8 mouse cellular contexts compared by ENCODE assay signal in the genomic region with DNA sequence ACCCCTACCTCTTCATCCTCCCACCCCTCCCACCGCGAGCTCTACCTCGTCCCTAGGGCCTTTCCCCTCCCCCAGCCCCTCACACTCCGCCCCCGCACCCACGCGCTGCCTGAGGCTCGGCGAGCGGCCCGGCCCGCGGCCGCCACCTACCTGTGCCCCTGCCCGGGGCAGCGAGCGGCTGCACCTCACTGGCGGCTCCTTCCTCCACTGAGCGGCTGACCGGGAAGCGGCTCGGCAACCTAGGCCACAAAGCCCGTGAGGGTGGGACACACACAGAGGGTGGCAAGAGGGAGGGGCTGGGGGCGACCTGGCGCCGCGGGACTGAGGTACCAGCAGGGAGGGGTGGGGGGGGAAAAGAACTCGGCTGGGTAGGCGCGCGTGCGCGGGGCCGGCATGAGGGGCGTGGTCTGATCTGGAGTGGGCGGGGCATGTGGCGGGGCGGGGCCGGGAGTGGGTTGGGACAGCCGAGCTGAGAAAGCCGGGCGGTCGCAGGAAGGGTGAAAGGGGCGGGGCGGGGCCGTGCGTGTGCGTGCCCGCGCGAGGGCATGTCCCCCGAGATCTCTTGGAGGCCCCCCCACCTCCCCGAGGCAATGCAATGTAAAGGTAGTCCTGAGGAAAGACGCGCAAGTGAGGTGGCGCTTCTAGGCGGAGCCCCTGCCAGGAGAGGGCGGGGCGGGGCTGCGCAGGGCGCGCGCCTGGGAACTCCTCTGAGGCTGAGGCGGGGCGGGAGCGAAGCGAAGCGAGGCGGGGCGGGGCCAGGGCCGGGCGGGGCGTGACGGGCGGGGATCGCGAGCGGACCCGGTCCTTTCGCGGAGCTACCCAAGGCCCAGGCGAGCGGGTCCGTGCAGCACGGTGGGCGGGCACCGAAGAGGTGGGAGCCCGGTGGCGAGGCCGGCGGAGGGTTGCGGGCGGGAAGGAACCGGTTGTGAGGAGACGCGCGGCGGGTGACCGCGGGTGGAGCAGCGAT. TPM values are rescaled to one million over a fixed set of nuclear protein-coding genes. Genes with fewer than 3 reads are reported as not detected.
A peak's percentile ranks its signal among the peaks of the same experiment; 100 is the strongest.
DNase-seq lines count a peak whose midpoint lies in the region; ATAC-seq and TF ChIP-seq lines count a peak whose summit lies in the region.

A gene (minus strand): TSS at position 408 of the 967 bp plus-strand sequence.
A gene (plus strand): TSS at position 469 of the 967 bp plus-strand sequence.

- H3K4me3 ChIP-seq in G1E (ENCODE audit: low read depth, low read length), result peak within 1 kb of the TSS; percentile 85
- H3K4me3 ChIP-seq in forebrain, embryonic 16.5 days (replicated peaks; ENCODE audit: low read length), result peak within 1 kb of the TSS; percentile 78
- peak within 1 kb of the TSS; percentile 93 for H3K4me3 ChIP-seq in layer of hippocampus, adult 2 months
- peak within 1 kb of the TSS; percentile 85 for H3K4me3 ChIP-seq in lung, embryonic 14.5 days (ENCODE audit: low read depth, low read length)
- peak within 1 kb of the TSS; percentile 98 for H3K4me3 ChIP-seq in olfactory bulb, adult 2 months (ENCODE audit: insufficient read depth, low read depth, low read length)
- peak within 1 kb of the TSS; percentile 74 for H3K4me3 ChIP-seq in thymus, adult 2 months (ENCODE audit: control insufficient read depth, insufficient read depth, low read length)

- no peak for TF ChIP-seq POLR2A in olfactory bulb, adult 2 months (IDR thresholded peaks at IDR 0.05; ENCODE audit: insufficient read depth, low read depth, low read length)
- TF ChIP-seq POLR2A in thymus, adult 2 months (IDR thresholded peaks at IDR 0.05; ENCODE audit: control insufficient read depth, extremely low read depth, insufficient read depth, low read length, poor library complexity), result peak; percentile 62

- ATAC-seq in G1E (ENCODE audit: extremely low read depth, insufficient number of reproducible peaks, low FRiP score, poor library complexity, severe bottlenecking), result peak; percentile 86
- ATAC-seq in forebrain, embryonic 16.5 days, result peak; percentile 95
- peak; percentile 96 for ATAC-seq in lung, embryonic 14.5 days (ENCODE audit: insufficient read depth)

- no peaks in the 10 kb centered on the region for H3K9me3 ChIP-seq in G1E (replicated peaks)
- no peaks in the 10 kb centered on the region for H3K9me3 ChIP-seq in forebrain, embryonic 16.5 days (ENCODE audit: control insufficient read depth, low read length)
- no peaks in the 10 kb centered on the region for H3K9me3 ChIP-seq in lung, embryonic 14.5 days (ENCODE audit: low read depth, low read length)

- H3K9ac ChIP-seq in forebrain, embryonic 16.5 days (replicated peaks; ENCODE audit: low read depth, low read length), result peak within 1 kb of the TSS; percentile 79
- peak within 1 kb of the TSS; percentile 79 for H3K9ac ChIP-seq in lung, embryonic 14.5 days

- peak; percentile 90 for DNase-seq in G1E (ENCODE audit: low spot score)
- peak; percentile 94 to 96 for DNase-seq in cerebellum, adult 18-20 months
- DNase-seq in heart, postnatal 36 days, result peak; percentile 90 to 93
- peak; percentile 90 to 93 for DNase-seq in layer of hippocampus, adult 2 months (ENCODE audit: low spot score in 2 of 2)
- DNase-seq in lung, embryonic 14.5 days, result peak; percentile 95
- peak; percentile 96 for DNase-seq in thymus, adult 2 months

- H3K27me3 ChIP-seq in G1E (ENCODE audit: insufficient read depth, low read length), result no peaks in the 10 kb centered on the region
- no peaks in the 10 kb centered on the region for H3K27me3 ChIP-seq in forebrain, embryonic 16.5 days (replicated peaks; ENCODE audit: control insufficient read depth, insufficient read depth, low read length)
- no peaks in the 10 kb centered on the region for H3K27me3 ChIP-seq in lung, embryonic 14.5 days (ENCODE audit: insufficient read depth, low read length)
- no peaks in the 10 kb centered on the region for H3K27me3 ChIP-seq in thymus, adult 2 months (ENCODE audit: control insufficient read depth, insufficient read depth, low read length)

- intact Hi-C loops in heart, postnatal 36 days (cut with DNase I), result loop anchor here (2.0 to 5.0 kb wide), 3 partner anchors 59 to 114 kb away; a partner anchor contains a TSS

- under 1% methylated on average over 91 of the region's 101 CpGs for WGBS in forebrain, embryonic 16.5 days
- under 1% methylated on average over 90 of the region's 101 CpGs for WGBS in lung, embryonic 14.5 days
- WGBS in olfactory bulb, adult 2 months, result 1% methylated on average over 100 of the region's 101 CpGs
- WGBS in thymus, adult 2 months, result under 1% methylated on average over 100 of the region's 101 CpGs

- peaks cover 48% of the 10 kb centered on the region for H3K4me1 ChIP-seq in G1E (ENCODE audit: insufficient read depth, low read depth, low read length)
- H3K4me1 ChIP-seq in forebrain, embryonic 16.5 days (replicated peaks; ENCODE audit: control insufficient read depth, insufficient read depth, low read length), result peaks cover 21% of the 10 kb centered on the region
- H3K4me1 ChIP-seq in lung, embryonic 14.5 days (ENCODE audit: insufficient read depth), result no peaks in the 10 kb centered on the region; the same call in none of the 2 replicates
- peaks cover 10% of the 10 kb centered on the region for H3K4me1 ChIP-seq in olfactory bulb, adult 2 months (ENCODE audit: control insufficient read depth, insufficient read depth, low read length)
- H3K4me1 ChIP-seq in thymus, adult 2 months (replicated peaks; ENCODE audit: control insufficient read depth, insufficient read depth, low read length), result peaks cover 15% of the 10 kb centered on the region

- TF ChIP-seq CTCF in G1E (IDR thresholded peaks at IDR 0.05; ENCODE audit: low read depth, low read length), result no peak
- peak; percentile 44 for TF ChIP-seq CTCF in layer of hippocampus, adult 2 months (conservative IDR thresholded peaks at IDR 0.05)
- peak; percentile 13; the same call in 1 of the 2 replicates for TF ChIP-seq CTCF in lung, embryonic 14.5 days (IDR thresholded peaks at IDR 0.05; ENCODE audit: low read depth)
- no peak for TF ChIP-seq CTCF in olfactory bulb, adult 2 months (IDR thresholded peaks at IDR 0.05; ENCODE audit: insufficient read depth, low read depth, low read length)
- TF ChIP-seq CTCF in thymus, adult 2 months (IDR thresholded peaks at IDR 0.05; ENCODE audit: borderline replicate concordance, control insufficient read depth, extremely low read depth, insufficient read depth, low read length, poor library complexity), result peak; percentile 54; the same call in 1 of the 2 replicates

- H3K27ac ChIP-seq in forebrain, embryonic 16.5 days (ENCODE audit: low read length), result peak within 1 kb of the TSS; percentile 68
- H3K27ac ChIP-seq in layer of hippocampus, adult 2 months, result peak within 1 kb of the TSS; percentile 91
- peak within 1 kb of the TSS; percentile 79 for H3K27ac ChIP-seq in lung, embryonic 14.5 days (ENCODE audit: low read depth)
- peak within 1 kb of the TSS; percentile 73 for H3K27ac ChIP-seq in olfactory bulb, adult 2 months (ENCODE audit: insufficient read depth, low read depth, low read length)
- H3K27ac ChIP-seq in thymus, adult 2 months (ENCODE audit: control insufficient read depth, insufficient read depth, low read length), result peak within 1 kb of the TSS; percentile 51

- H3K36me3 ChIP-seq in G1E (replicated peaks), result peaks cover 5% of the 10 kb centered on the region
- no peaks in the 10 kb centered on the region for H3K36me3 ChIP-seq in forebrain, embryonic 16.5 days (ENCODE audit: control insufficient read depth, insufficient read depth)
- no peaks in the 10 kb centered on the region for H3K36me3 ChIP-seq in lung, embryonic 14.5 days (ENCODE audit: insufficient read depth)
- no peaks in the 10 kb centered on the region for H3K36me3 ChIP-seq in thymus, adult 2 months (ENCODE audit: control insufficient read depth, insufficient read depth, low read length)

- peak within 1 kb of the TSS; percentile 71 for H3K4me2 ChIP-seq in forebrain, embryonic 16.5 days (ENCODE audit: low read length)
- H3K4me2 ChIP-seq in lung, embryonic 14.5 days, result peak within 1 kb of the TSS; percentile 72

RNA-seq across cellular contexts. Expression of the first gene that starts in this region (rescaled TPM):
- total RNA-seq in G1E (2014; fragmentation: Nextera tagmentation) (20.7 and 23.9 TPM in 2 replicates), G1E (2017) (13.1 and 15.0 TPM in 2 replicates)
- 13.9 and 15.7 TPM in 2 replicates for polyA plus RNA-seq in G1E (2012)
- polyA plus RNA-seq in forebrain, embryonic 16.5 days (2015; fragmentation: Nextera tagmentation; extraction: Ambion mirVana), result 58.6 and 59.9 TPM in 2 replicates
- total RNA-seq in heart, postnatal 36 days (2021), result 10 to 100 TPM; 12.5 to 13.5 TPM
- 10 to 100 TPM; 31.7 to 33.4 TPM for total RNA-seq in layer of hippocampus, adult 2 months (2021)
- 69.0 and 75.2 TPM in 2 replicates for polyA plus RNA-seq in lung, embryonic 14.5 days (2014; fragmentation: Nextera tagmentation; extraction: Ambion mirVana)
- not detected in 2 replicates for polyA plus RNA-seq in olfactory bulb, adult 2 months (2012; ENCODE audit: insufficient read depth, insufficient read length, low replicate concordance, missing spikeins)
- 51.3 and 61.7 TPM in 2 replicates for polyA plus RNA-seq in thymus, adult 2 months (2012; rRNA removed)

RNA-seq across cellular contexts. Expression of the second gene that starts in this region (rescaled TPM):
- total RNA-seq in G1E (2014; fragmentation: Nextera tagmentation) (37.5 and 44.7 TPM in 2 replicates), G1E (2017) (31.0 and 33.8 TPM in 2 replicates)
- polyA plus RNA-seq in G1E (2012), result 8.9 and 9.1 TPM in 2 replicates
- 34.6 and 43.1 TPM in 2 replicates for polyA plus RNA-seq in forebrain, embryonic 16.5 days (2015; fragmentation: Nextera tagmentation; extraction: Ambion mirVana)
- total RNA-seq in heart, postnatal 36 days (2021), result 10 to 100 TPM; 13.3 to 13.8 TPM
- 10 to 100 TPM; 22.9 to 26.0 TPM for total RNA-seq in layer of hippocampus, adult 2 months (2021)
- polyA plus RNA-seq in lung, embryonic 14.5 days (2014; fragmentation: Nextera tagmentation; extraction: Ambion mirVana), result 37.6 and 41.4 TPM in 2 replicates
- not detected in 2 replicates for polyA plus RNA-seq in olfactory bulb, adult 2 months (2012; ENCODE audit: insufficient read depth, insufficient read length, low replicate concordance, missing spikeins)
- polyA plus RNA-seq in thymus, adult 2 months (2012; rRNA removed), result 8.5 and 8.9 TPM in 2 replicates

Comparison
In these comparisons a context has a peak if more than half of its experiments do, and no peak if none do; other contexts are left out.
1. Peak in every context shown above with its lines: DNase-seq, ATAC-seq, H3K4me3 ChIP-seq and H3K27ac ChIP-seq.
2. CTCF ChIP-seq: peak in layer of hippocampus, adult 2 months (single experiment), lung, embryonic 14.5 days (single experiment) and thymus, adult 2 months (single experiment); none in G1E (single experiment) and olfactory bulb, adult 2 months (single experiment).